Mouse (Mus musculus) CH12.LX (cell line): ENCODE measurements around the gene Ube2f. TPM values are rescaled to one million over a fixed set of nuclear protein-coding genes. Genes with fewer than 3 reads are reported as not detected.

Source experiments
- DNase-seq: peaks from one replicate; pipeline ENCODE4 v3.0.0-alpha.2; 2013; ENCODE audit errors: extremely low read depth
- H3K27ac ChIP-seq: 2 replicates; pipeline ENCODE4 v1.5.1; 2012; ENCODE audit warnings: low read depth, mild to moderate bottlenecking, control low read depth, moderate library complexity; ENCODE audit not compliant: insufficient read depth
- H3K27me3 ChIP-seq: replicated peaks from 2 replicates; pipeline ENCODE3; 2012; ENCODE audit warnings: inconsistent platforms
- H3K36me3 ChIP-seq, 2 experiments: replicated peaks in 1 of 2; 2 replicates each; pipeline versions ENCODE3 to v1.6.1; 2012; ENCODE audit warnings: inconsistent platforms in 1 of 2, low read length in 1 of 2, mild to moderate bottlenecking in 1 of 2, mixed read lengths in 1 of 2, moderate library complexity in 1 of 2; ENCODE audit not compliant: control insufficient read depth in 1 of 2, insufficient read depth in 1 of 2
- H3K4me1 ChIP-seq, 2 experiments: 2 replicates each; pipeline ENCODE4 v1.6.1; 2012; ENCODE audit warnings: inconsistent platforms in 1 of 2, moderate library complexity in 1 of 2; ENCODE audit not compliant: insufficient read depth in 2 of 2, control insufficient read depth in 1 of 2
- H3K4me2 ChIP-seq: 2 replicates; pipeline ENCODE4 v1.6.1; 2012; ENCODE audit warnings: low read depth, mild to moderate bottlenecking, control low read depth; ENCODE audit not compliant: poor library complexity, insufficient read depth, severe bottlenecking
- H3K4me3 ChIP-seq, 3 experiments: fragments of 150-350 bp in 1 of 3; sonication (generic) in 1 of 3; replicated peaks in 1 of 3; 2 replicates each; pipeline versions ENCODE3 to v1.5.1; 2011 to 2012; ENCODE audit warnings: low read depth in 2 of 3, low read length in 2 of 3, mild to moderate bottlenecking in 2 of 3, moderate library complexity in 2 of 3, control low read depth in 1 of 3, improper control_type of control experiment in 1 of 3, inconsistent platforms in 1 of 3, mixed read lengths in 1 of 3; ENCODE audit not compliant: poor library complexity in 1 of 3
- H3K79me2 ChIP-seq: replicated peaks from 2 replicates; pipeline ENCODE4 v1.6.1; 2012; ENCODE audit warnings: mild to moderate bottlenecking, moderate library complexity; ENCODE audit not compliant: control insufficient read depth, poor library complexity, insufficient read depth, severe bottlenecking; ENCODE audit errors: extremely low read depth
- H3K9ac ChIP-seq: 2 replicates; pipeline ENCODE4 v1.6.1; 2012; ENCODE audit warnings: low read depth, mild to moderate bottlenecking, control low read depth, moderate library complexity; ENCODE audit not compliant: insufficient read depth
- H3K9me3 ChIP-seq: replicated peaks from 2 replicates; pipeline ENCODE3; 2012; ENCODE audit warnings: low read length, inconsistent platforms, mixed read lengths
- BHLHE40 ChIP-seq: IDR thresholded peaks from 2 replicates; pipeline ENCODE4 v1.6.1; 2011; ENCODE audit warnings: mild to moderate bottlenecking, low read depth, low read length, improper control_type of control experiment
- CHD1 ChIP-seq: IDR thresholded peaks from 2 replicates; pipeline ENCODE4 v1.6.1; 2012; ENCODE audit warnings: low read depth, low read length, improper control_type of control experiment, inconsistent platforms
- CHD2 ChIP-seq: IDR thresholded peaks from 2 replicates; pipeline ENCODE4 v1.6.1; 2011; ENCODE audit warnings: low read length, improper control_type of control experiment
- CTCF ChIP-seq, 2 experiments: IDR thresholded peaks in 1 of 2; conservative IDR thresholded peaks in 1 of 2; 2 replicates each; pipeline ENCODE4 v1.5.1; 2011 to 2012; ENCODE audit warnings: low read depth in 2 of 2, low read length in 2 of 2, improper control_type of control experiment in 1 of 2, inconsistent platforms in 1 of 2, mild to moderate bottlenecking in 1 of 2, moderate library complexity in 1 of 2
- E2F4 ChIP-seq: IDR thresholded peaks from 2 replicates; pipeline ENCODE4 v1.6.1; 2011; ENCODE audit warnings: low read depth, low read length, improper control_type of control experiment; ENCODE audit not compliant: insufficient replicate concordance
- ELF1 ChIP-seq: IDR thresholded peaks from 2 replicates; pipeline ENCODE4 v1.6.1; 2014; ENCODE audit warnings: low read depth, mild to moderate bottlenecking, inconsistent platforms, low read length, improper control_type of control experiment
- EP300 ChIP-seq: IDR thresholded peaks from 2 replicates; pipeline ENCODE4 v1.6.1; 2011; ENCODE audit warnings: low read length, improper control_type of control experiment
- ETS1 ChIP-seq: conservative IDR thresholded peaks from 2 replicates; pipeline ENCODE4 v1.6.1; 2012; ENCODE audit warnings: low read depth, mild to moderate bottlenecking, inconsistent platforms, low read length, improper control_type of control experiment, moderate library complexity
- JUN ChIP-seq: IDR thresholded peaks from 2 replicates; pipeline ENCODE4 v1.6.1; 2011; ENCODE audit warnings: low read depth, mild to moderate bottlenecking, low read length, improper control_type of control experiment, moderate library complexity; ENCODE audit not compliant: insufficient read depth
- MAFK ChIP-seq: IDR thresholded peaks from 2 replicates; pipeline ENCODE4 v1.6.1; 2011; ENCODE audit warnings: low read length, improper control_type of control experiment; ENCODE audit not compliant: insufficient replicate concordance
- MAX ChIP-seq: IDR thresholded peaks from 2 replicates; pipeline ENCODE4 v1.6.1; 2011; ENCODE audit warnings: low read length, improper control_type of control experiment
- MEF2A ChIP-seq: IDR thresholded peaks from 2 replicates; pipeline ENCODE4 v1.6.1; 2014; ENCODE audit warnings: low read depth, mild to moderate bottlenecking, inconsistent platforms, low read length, improper control_type of control experiment, borderline replicate concordance
- MXI1 ChIP-seq: IDR thresholded peaks from 2 replicates; pipeline ENCODE4 v1.6.1; 2011; ENCODE audit warnings: mild to moderate bottlenecking, low read depth, low read length, improper control_type of control experiment
- NRF1 ChIP-seq: IDR thresholded peaks from 2 replicates; pipeline ENCODE4 v1.6.1; 2014; ENCODE audit warnings: low read depth, mild to moderate bottlenecking, inconsistent platforms, low read length, improper control_type of control experiment, moderate library complexity
- PAX5 ChIP-seq: IDR thresholded peaks from 2 replicates; pipeline ENCODE4 v1.6.1; 2012; ENCODE audit warnings: low read length, inconsistent platforms, mixed read lengths
- POLR2A ChIP-seq: IDR thresholded peaks from 2 replicates; pipeline ENCODE4 v1.6.1; 2011; ENCODE audit warnings: low read depth, mild to moderate bottlenecking, improper control_type of control experiment, low read length
- SIN3A ChIP-seq: IDR thresholded peaks from 2 replicates; pipeline ENCODE4 v1.6.1; 2012; ENCODE audit warnings: low read length, improper control_type of control experiment, inconsistent platforms
- SMC3 ChIP-seq: IDR thresholded peaks from 2 replicates; pipeline ENCODE4 v1.6.1; 2011; ENCODE audit warnings: low read depth, low read length, improper control_type of control experiment
- UBTF ChIP-seq: IDR thresholded peaks from 2 replicates; pipeline ENCODE4 v1.6.1; 2012; ENCODE audit warnings: low read depth, mild to moderate bottlenecking, inconsistent platforms, low read length, improper control_type of control experiment, moderate library complexity
- USF1 ChIP-seq: IDR thresholded peaks from 2 replicates; pipeline ENCODE4 v1.6.1; 2014; ENCODE audit warnings: low read depth, mild to moderate bottlenecking, inconsistent platforms, low read length, improper control_type of control experiment
- ZC3H11A ChIP-seq: IDR thresholded peaks from 2 replicates; pipeline ENCODE4 v1.6.1; 2012; ENCODE audit warnings: low read depth, mild to moderate bottlenecking, inconsistent platforms, low read length, improper control_type of control experiment
- ZKSCAN1 ChIP-seq: IDR thresholded peaks from 2 replicates; pipeline ENCODE4 v1.6.1; 2012; ENCODE audit warnings: low read depth, inconsistent platforms, low read length, improper control_type of control experiment, borderline replicate concordance
- dilution Hi-C: fragments of 300-500 bp; cut with MboI; formaldehyde crosslinking; loops from 2 replicates; pipeline ENCODE4 v1.14.3; 2020; ENCODE audit warnings: low sequenced_read_pairs; ENCODE audit not compliant: extremely low pct_unique_long_range_greater_than_20kb, extremely low pct_ligation_motif_present
- in situ Hi-C: fragments of 300-500 bp; cut with MboI; formaldehyde crosslinking; loops from 3 replicates; pipeline ENCODE4 v1.14.3; 2019; ENCODE audit warnings: low sequenced_read_pairs, low pct_ligation_motif_present, low pct_unique_long_range_greater_than_20kb, mixed read lengths
- polyA plus RNA-seq: library from polyadenylated mRNA; unstranded; fragments of >175 nt; gene quantifications from 2 replicates; pipeline ENCODE4 v1.2.1, GENCODE M21; 2012; ENCODE audit warnings: low read depth; ENCODE audit not compliant: insufficient read length
- total RNA-seq, 2 experiments: library from RNA; depleted of rRNA; stranded (reverse); fragments of 300-350 nt in 1 of 2; fragments of >200 nt in 1 of 2; gene quantifications; 2 replicates each; pipeline ENCODE4 v1.2.3; 2012 to 2014

Ube2f gene
- total and polyA plus RNA-seq, 3 experiments: 30.3 to 70.5 (median 58.1) TPM

DNA sequence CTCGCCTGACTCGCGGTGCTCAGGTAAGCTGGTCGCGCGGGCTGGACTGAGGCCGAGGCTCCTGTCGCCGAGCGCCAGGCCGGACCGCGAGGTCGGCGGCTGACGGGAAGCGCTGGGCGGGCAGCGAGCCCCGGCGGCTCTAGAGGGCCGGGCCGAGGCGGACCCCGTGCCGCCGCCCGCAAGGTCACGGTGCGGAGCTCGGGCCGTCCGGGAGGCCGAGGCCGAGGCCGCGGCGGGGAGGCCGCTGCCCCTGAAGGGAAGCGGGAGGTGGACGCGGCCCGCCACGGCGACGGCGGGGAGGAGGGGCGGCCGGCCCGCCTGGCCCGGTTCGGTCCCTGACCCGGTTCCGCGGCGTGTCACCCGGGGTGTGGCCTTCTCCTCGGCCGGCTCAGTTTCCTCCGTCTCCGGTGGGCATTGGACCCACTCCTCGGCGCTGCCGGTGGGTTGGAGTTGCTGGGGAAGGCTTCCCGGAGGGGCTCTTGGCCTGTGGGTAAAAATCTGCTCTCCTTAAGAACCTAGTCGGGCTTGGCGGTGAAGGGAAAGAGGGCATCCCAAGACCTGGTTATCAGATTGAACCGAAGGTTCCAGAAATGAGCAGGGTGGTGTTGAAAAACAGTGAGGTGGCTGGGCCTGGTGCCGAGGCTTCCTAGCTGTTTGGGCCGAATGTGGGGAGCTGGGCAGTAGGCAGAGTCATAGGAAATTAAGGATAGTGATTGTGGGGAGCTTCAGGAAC lies 477 bp downstream of the Ube2f start:
- in situ Hi-C loops: no loop called here
- H3K79me2 ChIP-seq: peaks cover 28% of the 10 kb centered on the region
- peak overlapping the region; percentile 92 for H3K4me2 ChIP-seq
- H3K36me3 ChIP-seq: peaks cover 0 to 21% of the 10 kb centered on the region in 2 experiments
- H3K27me3 ChIP-seq: no peaks in the 10 kb centered on the region
- TF ChIP-seq NRF1: no peak
- TF ChIP-seq CHD2: no peak
- TF ChIP-seq E2F4: no peak
- no peak for TF ChIP-seq ETS1
- TF ChIP-seq MXI1: peak; percentile 52; the same call in 1 of the 2 replicates
- no peak for TF ChIP-seq CTCF (conservative IDR thresholded peaks at IDR 0.05 in 1 of 2, IDR thresholded peaks at IDR 0.05 in 1 of 2; ENCODE audit: low read depth in 2 of 2, low read length in 2 of 2)
- TF ChIP-seq ELF1: no peak
- no peak for TF ChIP-seq BHLHE40
- TF ChIP-seq, all 38 proteins: peak for 1
- no peak for DNase-seq
- H3K4me1 ChIP-seq: peaks cover 3 to 33% of the 10 kb centered on the region in 2 experiments; a peak in 3 of 4 replicates
- H3K27ac ChIP-seq: no peak overlapping the region
- H3K9ac ChIP-seq: peak overlapping the region; percentile 75
- no peaks in the 10 kb centered on the region for H3K9me3 ChIP-seq
- dilution Hi-C loops: no loop called here
- peak overlapping the region; percentile 94 to 98 (median 97) for H3K4me3 ChIP-seq

DNA sequence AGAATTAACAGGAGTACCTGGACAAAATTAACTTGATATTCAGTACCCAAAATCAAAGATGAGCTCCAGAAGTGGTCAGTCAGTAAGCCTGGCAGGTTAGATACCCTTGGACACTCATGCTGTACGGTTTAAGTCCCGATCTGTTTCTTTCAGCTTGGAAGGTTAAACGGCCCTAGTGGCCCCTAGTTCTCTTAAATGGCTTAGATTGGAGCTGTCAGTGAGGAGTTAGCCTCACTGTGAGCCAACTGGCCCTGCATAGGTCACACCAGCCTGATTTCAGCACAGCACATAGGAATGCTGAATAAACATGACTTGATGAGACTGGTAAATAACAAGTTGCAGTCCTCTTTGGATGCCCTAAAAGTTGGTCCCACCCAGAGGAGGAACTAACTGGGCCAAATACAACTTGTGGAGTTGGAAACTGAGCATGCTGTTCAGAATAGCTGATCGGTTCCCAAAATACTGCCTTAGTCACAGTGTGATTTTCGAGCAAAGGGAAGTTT lies 1.1 kb downstream of the Ube2f start:
- peak overlapping the region; percentile 94 to 98 (median 97) for H3K4me3 ChIP-seq
- H3K79me2 ChIP-seq: peaks cover 29% of the 10 kb centered on the region
- in situ Hi-C loops: no loop called here
- TF ChIP-seq MAX (no peak), SIN3A (no peak), ETS1 (no peak), USF1 (no peak), ZC3H11A (no peak), EP300 (no peak), CHD2 (no peak), SMC3 (no peak), NRF1 (no peak), ZKSCAN1 (no peak), CTCF (conservative IDR thresholded peaks at IDR 0.05 in 1 of 2, IDR thresholded peaks at IDR 0.05 in 1 of 2; ENCODE audit: low read depth in 2 of 2, low read length in 2 of 2) (no peak), JUN (no peak), ELF1 (no peak), MEF2A (no peak), MAFK (no peak), POLR2A (no peak), PAX5 (no peak), UBTF (no peak), CHD1 (no peak)
- H3K4me1 ChIP-seq: peaks cover 3 to 33% of the 10 kb centered on the region in 2 experiments; a peak in 3 of 4 replicates
- no peaks in the 10 kb centered on the region for H3K9me3 ChIP-seq
- H3K36me3 ChIP-seq: peaks cover 0 to 26% of the 10 kb centered on the region in 2 experiments
- H3K9ac ChIP-seq: peak overlapping the region; percentile 75
- peak overlapping the region; percentile 92 for H3K4me2 ChIP-seq
- H3K27ac ChIP-seq: no peak overlapping the region
- DNase-seq: peak; percentile 18
- dilution Hi-C loops: no loop called here
- H3K27me3 ChIP-seq: no peaks in the 10 kb centered on the region
